Mouse (Mus musculus): ENCODE data around the gene Naa80. TPM values are rescaled to one million over a fixed set of nuclear protein-coding genes. Genes with fewer than 3 reads are reported as not detected.
"Not testable (repeated sequence)": the region's sequence is repeated elsewhere in the genome, so short reads cannot be mapped to it uniquely, and the experiment has no call there.

The Naa80 gene
- total RNA-seq, 4 experiments from 2014 or later = 12.1 to 16.8 (median 15.5) TPM

GRCm38 (mm10) chr9:107550491-107551116 lies 28.1 kb upstream of the Naa80 start:
- DNase-seq (ENCODE audit: low spot score in 2 of 2) = no peak

GRCm38 (mm10) chr9:107551117-107551889 lies 27.4 kb upstream of the Naa80 start, which contains the start of gene Rassf1:
TSS of gene Rassf1 (plus strand) at chr9:107551555.
- peak in 1 of 2 experiments; percentile 58 for DNase-seq (ENCODE audit: low spot score in 2 of 2)

GRCm38 (mm10) chr9:107551890-107552355 lies 26.8 kb upstream of the Naa80 start:
- no peak for DNase-seq (ENCODE audit: low spot score in 2 of 2)

- no peak for DNase-seq (ENCODE audit: low spot score in 2 of 2)
Measured at GRCm38 (mm10) chr9:107552690-107553393, 25.8 kb upstream of the Naa80 start.

GRCm38 (mm10) chr9:107553541-107554318 lies 25.0 kb upstream of the Naa80 start:
- DNase-seq (ENCODE audit: low spot score in 2 of 2) = no peak

GRCm38 (mm10) chr9:107554319-107554825 lies 24.3 kb upstream of the Naa80 start:
- peak; percentile 91 to 95 for DNase-seq (ENCODE audit: low spot score in 2 of 2)

- peak; percentile 55 to 57 for DNase-seq (ENCODE audit: low spot score in 2 of 2)
Measured at GRCm38 (mm10) chr9:107555031-107555457, 23.6 kb upstream of the Naa80 start.

- DNase-seq (ENCODE audit: low spot score in 2 of 2) = no peak
Measured at GRCm38 (mm10) chr9:107555701-107556100, 23.0 kb upstream of the Naa80 start.

GRCm38 (mm10) chr9:107556346-107556745 lies 22.3 kb upstream of the Naa80 start:
- DNase-seq (ENCODE audit: low spot score in 2 of 2) = no peak

- peak; percentile 91 for DNase-seq (ENCODE audit: low spot score in 2 of 2)
Measured at GRCm38 (mm10) chr9:107563029-107563581, 15.6 kb upstream of the Naa80 start, which contains the start of gene Tusc2. TSS of gene Tusc2 (plus strand) at chr9:107563255.

- DNase-seq (ENCODE audit: low spot score in 2 of 2) = not testable (repeated sequence)
Measured at GRCm38 (mm10) chr9:107565556-107565955, 13.1 kb upstream of the Naa80 start.

- peak; percentile 68 to 70 for DNase-seq (ENCODE audit: low spot score in 2 of 2)
Measured at GRCm38 (mm10) chr9:107566041-107566709, 12.5 kb upstream of the Naa80 start.

GRCm38 (mm10) chr9:107566855-107567254 lies 11.8 kb upstream of the Naa80 start:
- no peak for DNase-seq (ENCODE audit: low spot score in 2 of 2)

GRCm38 (mm10) chr9:107567702-107568319 lies 10.9 kb upstream of the Naa80 start, which contains the start of gene Hyal2:
TSS of gene Hyal2 (plus strand) at chr9:107567945.
- DNase-seq (ENCODE audit: low spot score in 2 of 2) = no peak

- peak; percentile 78 to 86 for DNase-seq (ENCODE audit: low spot score in 2 of 2)
Measured at GRCm38 (mm10) chr9:107568331-107569261, 10.1 kb upstream of the Naa80 start.

- no peak for DNase-seq (ENCODE audit: low spot score in 2 of 2)
Measured at GRCm38 (mm10) chr9:107569270-107569669, 9.4 kb upstream of the Naa80 start.

- DNase-seq (ENCODE audit: low spot score in 2 of 2) = no peak
Measured at GRCm38 (mm10) chr9:107570016-107570415, 8.7 kb upstream of the Naa80 start.

- DNase-seq (ENCODE audit: low spot score in 2 of 2) = no peak
Measured at GRCm38 (mm10) chr9:107570845-107571244, 7.8 kb upstream of the Naa80 start.

Measured in gastrocnemius, adult 8-10 months (tissue).